29 mouse cellular contexts compared by ENCODE assay signal in genomic region chr13:75719645-75720044, GRCm38 (mm10). TPM values are rescaled to one million over a fixed set of nuclear protein-coding genes. Genes with fewer than 3 reads are reported as not detected.
DNase-seq lines count a peak whose midpoint lies in the region; ATAC-seq lines count a peak whose summit lies in the region.
"Had no signal": no experiment of that assay in that cellular context is flagged by ENCODE, and none has a peak within 500 bp of the region (broad histone marks: within the 10 kb centered on the region; RNA-seq: fewer than 3 reads in every experiment).

No protein-coding gene starts in this region.

- WGBS in kidney, embryonic 15.5 days: 84% methylated on average over 4 of the region's 4 CpGs
- WGBS in kidney, embryonic 14.5 days: 86% methylated on average over 4 of the region's 4 CpGs
- 14% methylated on average over 4 of the region's 4 CpGs for WGBS in liver, embryonic 13.5 days (ENCODE audit: insufficient replicate concordance)
- WGBS in midbrain, embryonic 15.5 days: 92% methylated on average over 4 of the region's 4 CpGs

- ATAC-seq in erythroblast, adult 5-6 weeks (replicated peaks; ENCODE audit: low FRiP score, poor library complexity, severe bottlenecking): no peak
- 0 out of 2 replicates have a peak, but pooled peaks have one; percentile 49 for ATAC-seq in kidney, embryonic 15.5 days (replicated peaks; ENCODE audit: low FRiP score)
- no peak for ATAC-seq in kidney, embryonic 14.5 days (ENCODE audit: low FRiP score, low TSS enrichment)
- peak; percentile 93 for ATAC-seq in liver, embryonic 13.5 days (ENCODE audit: low read depth)
- ATAC-seq in megakaryocyte-erythroid progenitor cell, adult 5-6 weeks (replicated peaks; ENCODE audit: low FRiP score, low TSS enrichment, poor library complexity, severe bottlenecking): peak; percentile 61; the same call in 1 of the 2 replicates
- no peak for ATAC-seq in midbrain, embryonic 15.5 days (replicated peaks)
- ATAC-seq: forebrain, embryonic 16.5 days; inflammation-experienced regulatory T-cells, adult 6 months; Patski had no signal

- no peak overlapping the region for H3K27ac ChIP-seq in kidney, embryonic 15.5 days
- H3K27ac ChIP-seq in kidney, embryonic 14.5 days (ENCODE audit: low read depth, low read length): no peak overlapping the region
- peak overlapping the region; percentile 85 for H3K27ac ChIP-seq in liver, embryonic 13.5 days
- no peak overlapping the region for H3K27ac ChIP-seq in midbrain, embryonic 15.5 days
- H3K27ac ChIP-seq: embryonic facial prominence, embryonic 10.5 days; embryonic facial prominence, embryonic 15.5 days; forebrain, embryonic 10.5 days; gastrocnemius, adult 2 months; heart, adult 2 months; hindbrain, embryonic 10.5 days; hindbrain, embryonic 15.5 days; kidney, postnatal 0 days; limb, embryonic 10.5 days; limb, embryonic 15.5 days; lung, embryonic 15.5 days; midbrain, embryonic 12.5 days had no signal

- no peaks in the 10 kb centered on the region for H3K27me3 ChIP-seq in erythroblast, embryonic 14.5 days (ENCODE audit: control insufficient read depth)
- H3K27me3 ChIP-seq in kidney, embryonic 15.5 days: no peaks in the 10 kb centered on the region
- no peaks in the 10 kb centered on the region for H3K27me3 ChIP-seq in kidney, embryonic 14.5 days (ENCODE audit: control insufficient read depth, insufficient read depth, low read length)
- H3K27me3 ChIP-seq in liver, embryonic 13.5 days: no peaks in the 10 kb centered on the region
- no peaks in the 10 kb centered on the region for H3K27me3 ChIP-seq in midbrain, embryonic 15.5 days (replicated peaks)
- H3K27me3 ChIP-seq: embryonic facial prominence, embryonic 15.5 days; hindbrain, embryonic 15.5 days; limb, embryonic 15.5 days; lung, embryonic 15.5 days; midbrain, embryonic 12.5 days; Patski had no signal

- H3K9me3 ChIP-seq in erythroblast, embryonic 14.5 days (ENCODE audit: control insufficient read depth, low read length): no peaks in the 10 kb centered on the region
- H3K9me3 ChIP-seq in kidney, embryonic 15.5 days (replicated peaks): no peaks in the 10 kb centered on the region
- H3K9me3 ChIP-seq in kidney, embryonic 14.5 days (ENCODE audit: control insufficient read depth, low read length): no peaks in the 10 kb centered on the region
- no peaks in the 10 kb centered on the region for H3K9me3 ChIP-seq in liver, embryonic 13.5 days (replicated peaks)
- H3K9me3 ChIP-seq in midbrain, embryonic 15.5 days: no peaks in the 10 kb centered on the region
- H3K9me3 ChIP-seq: embryonic facial prominence, embryonic 10.5 days; embryonic facial prominence, embryonic 15.5 days; forebrain, embryonic 10.5 days; hindbrain, embryonic 10.5 days; hindbrain, embryonic 15.5 days; limb, embryonic 10.5 days; limb, embryonic 15.5 days; lung, embryonic 15.5 days; midbrain, embryonic 12.5 days had no signal

- peak; percentile 57 for DNase-seq in liver, embryonic 13.5 days
- no peak for DNase-seq in cerebellum, postnatal 25 days
- DNase-seq: adrenal gland, postnatal 14 days; cerebellum, adult 11-12 months; cerebellum, postnatal 14 days; gastrocnemius, adult 2 months; gastrocnemius, postnatal 36 days; heart, adult 2 months; kidney, adult 18-20 months; kidney, postnatal 4 days had no signal

- no peak overlapping the region for H3K4me2 ChIP-seq in kidney, embryonic 15.5 days
- H3K4me2 ChIP-seq in kidney, embryonic 14.5 days (replicated peaks; ENCODE audit: low read depth, low read length): no peak overlapping the region
- peak overlapping the region; percentile 61 for H3K4me2 ChIP-seq in liver, embryonic 13.5 days
- H3K4me2 ChIP-seq in midbrain, embryonic 15.5 days: no peak overlapping the region
- H3K4me2 ChIP-seq: embryonic facial prominence, embryonic 15.5 days; hindbrain, embryonic 15.5 days; limb, embryonic 15.5 days; lung, embryonic 15.5 days; midbrain, embryonic 12.5 days had no signal

- H3K4me1 ChIP-seq in erythroblast, embryonic 14.5 days (ENCODE audit: control insufficient read depth): peaks cover 98% of the 10 kb centered on the region
- no peaks in the 10 kb centered on the region for H3K4me1 ChIP-seq in kidney, embryonic 15.5 days
- no peaks in the 10 kb centered on the region for H3K4me1 ChIP-seq in kidney, embryonic 14.5 days (ENCODE audit: control insufficient read depth, insufficient read depth, low read length)
- H3K4me1 ChIP-seq in liver, embryonic 13.5 days (replicated peaks): peaks cover 94% of the 10 kb centered on the region
- no peaks in the 10 kb centered on the region for H3K4me1 ChIP-seq in midbrain, embryonic 15.5 days
- H3K4me1 ChIP-seq: embryonic facial prominence, embryonic 10.5 days; embryonic facial prominence, embryonic 15.5 days; forebrain, embryonic 10.5 days; hindbrain, embryonic 10.5 days; hindbrain, embryonic 15.5 days; limb, embryonic 10.5 days; limb, embryonic 15.5 days; lung, embryonic 15.5 days; midbrain, embryonic 12.5 days had no signal

- peak overlapping the region; percentile 55 for H3K4me3 ChIP-seq in erythroblast, embryonic 14.5 days (replicated peaks)
- no peak overlapping the region for H3K4me3 ChIP-seq in kidney, embryonic 15.5 days (replicated peaks)
- no peak overlapping the region for H3K4me3 ChIP-seq in kidney, embryonic 14.5 days (ENCODE audit: low read length)
- H3K4me3 ChIP-seq in liver, embryonic 13.5 days (replicated peaks): peak overlapping the region; percentile 23
- no peak overlapping the region for H3K4me3 ChIP-seq in midbrain, embryonic 15.5 days
- H3K4me3 ChIP-seq: embryonic facial prominence, embryonic 10.5 days; embryonic facial prominence, embryonic 15.5 days; forebrain, embryonic 10.5 days; gastrocnemius, adult 2 months; heart, adult 2 months; hindbrain, embryonic 10.5 days; hindbrain, embryonic 15.5 days; limb, embryonic 10.5 days; limb, embryonic 15.5 days; lung, embryonic 15.5 days; midbrain, embryonic 12.5 days had no signal

- peaks cover 96% of the 10 kb centered on the region for H3K36me3 ChIP-seq in erythroblast, embryonic 14.5 days (ENCODE audit: control insufficient read depth)
- H3K36me3 ChIP-seq in kidney, embryonic 15.5 days: no peaks in the 10 kb centered on the region
- no peaks in the 10 kb centered on the region for H3K36me3 ChIP-seq in kidney, embryonic 14.5 days (ENCODE audit: control insufficient read depth, insufficient read depth, low read length)
- H3K36me3 ChIP-seq in liver, embryonic 13.5 days: peaks cover 28% of the 10 kb centered on the region
- H3K36me3 ChIP-seq in midbrain, embryonic 15.5 days (replicated peaks): no peaks in the 10 kb centered on the region
- H3K36me3 ChIP-seq: embryonic facial prominence, embryonic 10.5 days; embryonic facial prominence, embryonic 15.5 days; forebrain, embryonic 10.5 days; hindbrain, embryonic 10.5 days; hindbrain, embryonic 15.5 days; limb, embryonic 10.5 days; limb, embryonic 15.5 days; lung, embryonic 15.5 days; midbrain, embryonic 12.5 days had no signal

- H3K9ac ChIP-seq in kidney, embryonic 15.5 days: no peak overlapping the region
- H3K9ac ChIP-seq in kidney, embryonic 14.5 days (ENCODE audit: low read depth, low read length): no peak overlapping the region
- H3K9ac ChIP-seq in liver, embryonic 13.5 days: peak overlapping the region; percentile 64
- H3K9ac ChIP-seq in midbrain, embryonic 15.5 days: no peak overlapping the region
- H3K9ac ChIP-seq: embryonic facial prominence, embryonic 15.5 days; hindbrain, embryonic 15.5 days; limb, embryonic 15.5 days; lung, embryonic 15.5 days; midbrain, embryonic 12.5 days had no signal

RNA-seq across cellular contexts. Expression of gene Ell2, which starts 13.1 kb away (rescaled TPM):
- polyA plus RNA-seq in erythroblast, embryonic 14.5 days (2012): 7.5 and 16.5 TPM in 2 replicates
- 59.4 and 99.9 TPM in 2 replicates for total RNA-seq in erythroblast, adult 5-6 weeks (2015; ENCODE audit: low replicate concordance)
- total RNA-seq in erythroblast, adult 5-6 weeks (2017; ENCODE audit: low replicate concordance): 60.4 and 93.9 TPM in 2 replicates
- 4.7 and 5.2 TPM in 2 replicates for polyA plus RNA-seq in kidney, embryonic 15.5 days (2015; fragmentation: Nextera tagmentation; extraction: Ambion mirVana)
- 2.9 and 3.9 TPM in 2 replicates for polyA plus RNA-seq in kidney, embryonic 14.5 days (2014; fragmentation: Nextera tagmentation; extraction: Ambion mirVana)
- polyA plus RNA-seq in liver, embryonic 13.5 days (2015; fragmentation: Nextera tagmentation; extraction: Ambion mirVana): 38.2 and 49.6 TPM in 2 replicates
- total RNA-seq in megakaryocyte-erythroid progenitor cell, adult 5-6 weeks (2014; fragmentation: Nextera tagmentation): 40.4 and 65.7 TPM in 2 replicates
- 61.8 and 63.9 TPM in 2 replicates for total RNA-seq in megakaryocyte-erythroid progenitor cell, adult 5-6 weeks (2017)
- polyA plus RNA-seq in midbrain, embryonic 15.5 days (2015; fragmentation: Nextera tagmentation; extraction: Ambion mirVana): 1.7 and 2.5 TPM in 2 replicates

Comparison
In these comparisons a context has a peak if more than half of its experiments do, and no peak if none do; other contexts are left out.
1. ATAC-seq: peak in kidney, embryonic 15.5 days (single experiment), liver, embryonic 13.5 days (single experiment) and megakaryocyte-erythroid progenitor cell, adult 5-6 weeks (single experiment); none in erythroblast, adult 5-6 weeks (single experiment), kidney, embryonic 14.5 days (single experiment) and midbrain, embryonic 15.5 days (single experiment).
2. H3K4me3 ChIP-seq: peak in erythroblast, embryonic 14.5 days (single experiment) and liver, embryonic 13.5 days (single experiment); none in kidney, embryonic 15.5 days (single experiment), kidney, embryonic 14.5 days (single experiment) and midbrain, embryonic 15.5 days (single experiment).